Mouse (Mus musculus) thymus, postnatal 10 days (tissue): ENCODE results near the gene Atic.

Experiments
- DNase-seq, 2 experiments: peaks; one replicate each; pipeline ENCODE4 v3.0.0; 2021; ENCODE audit warnings: low spot score in 2 of 2

Atic gene

DNA sequence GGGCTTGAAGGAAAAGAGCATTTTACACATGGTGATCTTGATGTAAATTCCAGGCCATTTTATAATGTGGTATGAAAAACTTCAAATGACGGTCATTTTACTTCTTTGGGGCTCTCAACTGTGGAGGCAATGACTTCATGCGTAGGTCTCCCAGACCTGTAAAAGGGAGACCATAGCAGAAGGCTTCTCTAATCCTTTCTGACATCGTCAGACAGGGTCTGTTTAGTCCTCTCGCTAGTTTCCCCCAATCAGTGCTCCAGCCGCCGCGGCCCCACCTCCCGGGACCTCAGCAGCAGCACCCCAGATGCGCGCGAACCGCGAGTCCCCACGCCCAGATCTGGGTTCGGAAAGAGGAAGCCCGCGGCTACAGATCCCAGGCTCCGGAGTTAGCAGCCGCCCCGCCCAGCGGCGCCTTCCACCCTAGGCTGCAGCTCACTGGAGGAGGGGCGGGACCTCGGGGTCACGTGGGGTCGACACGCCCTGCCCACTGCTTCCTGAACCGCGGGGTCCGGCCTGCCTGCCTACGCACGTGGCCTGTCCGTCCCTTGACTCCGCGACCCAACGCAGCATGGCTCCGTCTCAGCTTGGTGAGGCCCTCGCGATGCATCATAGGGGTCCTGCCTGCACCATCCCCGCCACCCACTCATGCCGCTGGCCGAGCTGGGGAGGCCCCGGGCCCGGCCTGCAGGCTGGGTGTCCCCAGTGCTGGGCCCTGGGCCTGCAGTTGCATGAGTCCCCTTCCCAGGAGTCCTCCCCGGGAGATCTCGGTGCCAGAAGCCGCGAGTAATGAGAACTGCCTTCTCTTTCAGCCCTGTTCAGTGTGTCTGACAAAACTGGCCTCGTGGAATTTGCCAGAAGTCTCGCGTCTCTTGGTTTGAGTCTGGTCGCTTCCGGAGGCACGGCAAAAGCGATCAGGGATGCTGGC is at the start of gene Atic:
Gene Atic (plus strand): TSS at position 463 of the 925 bp plus-strand sequence.
- peak; percentile 83 to 84 for DNase-seq

DNA sequence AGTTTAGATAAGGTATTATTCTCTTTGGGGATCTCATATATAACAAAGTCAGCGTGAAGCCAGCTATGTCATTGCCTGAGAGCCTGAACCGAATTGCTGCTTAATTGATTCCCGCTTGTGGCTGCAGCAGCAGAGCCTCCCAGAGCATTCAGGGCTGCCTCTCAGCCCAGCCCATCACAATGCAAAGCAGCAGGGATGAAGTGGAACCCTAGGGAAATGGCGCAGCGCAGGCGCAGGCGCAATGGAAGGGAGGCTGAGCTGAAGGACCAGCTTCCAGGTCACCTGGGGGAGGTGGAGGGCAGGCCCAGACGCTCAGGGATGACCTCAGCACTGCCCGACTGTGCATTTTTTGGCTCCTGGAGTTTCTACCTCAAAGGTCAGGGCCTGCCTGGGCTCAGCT is 49.7 kb upstream of the Atic start:
- no peak for DNase-seq

DNA sequence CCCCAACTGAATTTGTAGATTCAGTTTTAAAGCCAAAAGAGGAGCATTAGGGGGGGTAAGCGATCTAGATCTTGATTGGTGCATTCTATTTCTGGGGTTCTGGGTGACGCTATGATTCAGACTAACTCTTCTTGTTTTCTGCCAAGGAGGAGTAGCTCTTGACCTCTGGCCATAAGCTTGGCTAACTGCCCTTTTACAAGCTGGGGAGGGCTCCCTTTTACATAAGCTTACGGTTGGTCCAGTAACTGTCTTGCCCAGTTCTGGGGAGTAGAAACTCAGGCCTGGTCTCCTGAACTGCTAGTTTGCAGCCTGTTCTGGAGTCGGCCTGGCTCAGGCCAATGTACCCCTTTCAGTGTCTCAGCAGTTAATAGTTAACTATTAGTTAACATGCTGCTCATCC is 41.9 kb upstream of the Atic start:
- DNase-seq: no peak

DNA sequence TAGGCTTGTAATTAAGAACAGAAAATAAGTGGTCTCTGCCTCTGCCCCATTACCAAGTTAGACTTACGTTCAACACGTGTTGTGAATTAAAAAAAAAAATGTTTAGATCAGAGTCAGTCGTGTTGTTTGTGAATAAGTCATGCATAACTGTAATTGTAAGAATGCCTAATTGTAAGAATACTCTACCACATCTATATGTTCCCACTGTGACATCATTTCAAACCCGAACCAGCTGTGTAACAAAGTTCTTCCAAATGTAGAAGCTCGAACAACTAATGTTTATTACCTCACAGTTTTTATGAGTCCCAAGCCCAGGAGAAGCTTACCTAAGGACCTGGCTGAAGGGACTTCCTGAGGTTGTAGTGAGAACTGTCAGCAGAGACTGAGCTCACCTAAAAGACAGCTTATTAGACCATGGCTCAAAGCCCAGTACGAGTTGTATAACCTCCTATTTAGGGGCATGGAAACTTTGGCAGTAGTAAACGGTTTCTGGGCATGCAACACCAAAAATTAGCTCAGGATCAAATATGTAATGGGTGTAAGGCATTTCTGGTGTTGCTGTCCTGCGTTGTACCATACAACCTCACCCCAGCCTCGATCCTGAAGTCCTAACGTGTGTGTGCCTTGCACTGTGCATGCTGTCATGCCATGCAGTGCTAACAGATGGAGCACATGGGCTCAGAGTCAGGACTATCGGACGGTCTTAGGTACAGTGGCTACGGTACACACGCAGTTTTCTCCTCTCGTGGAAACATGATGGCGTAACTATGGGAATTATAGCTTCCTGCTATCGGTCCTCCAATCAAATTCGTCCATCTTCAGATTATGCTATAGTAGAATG is 27.9 kb upstream of the Atic start:
- no peak for DNase-seq

DNA sequence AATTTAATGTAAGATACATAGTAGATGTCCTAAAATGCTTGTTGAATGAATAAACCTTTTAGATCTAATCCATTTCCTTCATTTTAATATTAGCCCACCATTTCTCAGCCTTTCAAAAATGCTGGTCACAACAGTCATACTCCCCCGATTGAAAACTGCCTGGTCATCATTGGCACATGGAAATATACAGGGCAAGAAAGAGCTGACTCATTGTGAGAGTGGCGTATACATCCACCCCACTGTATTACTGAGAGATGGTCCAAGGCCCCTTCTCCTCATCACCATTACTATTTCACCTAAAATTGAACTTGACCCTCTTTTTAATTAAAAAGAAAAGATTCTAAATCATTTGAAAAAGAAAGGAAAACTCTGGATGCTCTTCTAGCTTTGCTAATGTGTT is 26.2 kb upstream of the Atic start:
- DNase-seq: no peak

DNA sequence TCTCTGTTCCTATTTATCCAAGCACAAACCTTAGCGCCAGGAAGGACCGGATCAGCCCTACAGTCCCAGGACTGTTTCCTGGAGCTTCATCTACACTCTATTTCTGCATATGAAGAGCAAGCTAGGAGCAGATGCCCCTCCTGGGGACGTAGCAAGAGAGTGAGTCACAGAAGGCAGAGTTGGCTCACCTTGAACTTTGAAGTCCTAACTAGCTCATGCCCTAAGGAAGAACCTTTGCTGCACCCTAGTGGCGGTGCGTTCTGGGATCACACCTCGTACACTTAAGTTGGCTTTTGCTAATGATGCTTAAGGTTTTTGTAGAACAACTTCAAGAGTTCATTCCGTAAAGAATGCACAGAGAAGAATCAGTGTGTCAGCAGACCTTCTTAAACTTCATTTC is 25.3 kb upstream of the Atic start:
- peak; percentile 9 to 16 for DNase-seq

DNA sequence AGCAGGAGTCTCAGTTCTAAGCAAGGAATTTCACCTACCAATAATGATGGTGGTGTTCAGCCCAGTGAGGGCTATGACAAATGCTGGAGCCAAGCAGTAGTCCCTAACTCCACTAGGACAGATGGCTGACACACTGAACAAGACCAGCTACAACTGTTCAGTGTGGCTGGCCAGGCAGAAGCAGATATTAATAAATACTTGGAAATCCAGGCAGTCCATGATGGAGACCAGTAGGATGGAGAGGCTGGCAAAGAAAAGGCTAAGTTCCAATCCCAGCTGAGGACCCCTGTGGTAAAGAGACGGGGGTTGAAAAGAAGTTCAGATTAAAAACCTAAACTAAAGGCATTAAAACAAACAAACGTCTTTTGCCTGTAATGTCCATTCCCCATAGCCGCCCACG is 17.3 kb upstream of the Atic start:
- DNase-seq: no peak

DNA sequence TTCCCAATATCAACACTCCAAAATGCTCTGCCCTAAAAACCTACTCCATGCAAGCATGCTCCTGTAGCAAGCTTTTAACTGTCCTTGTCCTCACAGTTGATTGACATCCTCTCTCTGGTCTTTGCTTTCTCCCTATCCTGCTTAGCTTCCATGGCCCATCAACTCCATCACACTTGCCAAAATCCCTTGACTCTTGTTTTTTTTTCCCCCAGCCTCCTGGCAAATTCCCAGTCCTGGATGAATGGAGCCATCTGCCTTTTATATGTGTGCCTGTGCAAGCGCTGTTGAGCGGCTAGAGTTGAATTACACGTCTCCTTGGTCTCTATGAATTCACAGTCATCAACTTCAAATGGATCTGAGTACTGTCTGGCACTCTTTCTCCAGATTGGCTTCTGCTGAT is 16.5 kb upstream of the Atic start:
- DNase-seq: no peak

DNA sequence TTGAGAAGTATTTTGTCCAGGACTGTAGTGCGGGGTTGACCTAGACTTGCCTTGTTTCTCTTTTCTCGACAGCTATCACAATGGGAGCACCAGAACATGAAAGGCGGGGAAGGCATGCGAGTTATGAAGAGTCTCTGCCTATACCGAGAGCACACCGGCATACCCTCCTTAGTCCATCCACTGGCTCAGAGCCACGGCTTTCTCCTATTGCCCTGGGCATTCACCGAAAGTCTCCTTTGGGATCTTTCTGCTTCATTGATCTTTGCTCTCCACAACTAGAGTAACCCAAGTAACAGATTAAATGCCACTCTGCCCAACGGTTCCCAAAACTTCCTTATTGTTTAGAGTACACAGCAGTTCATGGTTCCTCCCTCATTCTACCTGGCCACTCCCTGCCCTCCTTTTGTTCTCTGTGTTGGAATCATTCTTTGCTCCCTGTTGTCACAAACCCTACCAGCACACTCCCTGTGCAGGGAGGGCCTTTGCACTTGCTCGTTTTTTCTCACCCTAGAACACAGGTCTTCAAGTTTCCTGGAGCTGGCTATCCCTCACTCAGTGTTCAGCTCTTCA is 6.2 kb upstream of the Atic start:
- DNase-seq: no peak

DNA sequence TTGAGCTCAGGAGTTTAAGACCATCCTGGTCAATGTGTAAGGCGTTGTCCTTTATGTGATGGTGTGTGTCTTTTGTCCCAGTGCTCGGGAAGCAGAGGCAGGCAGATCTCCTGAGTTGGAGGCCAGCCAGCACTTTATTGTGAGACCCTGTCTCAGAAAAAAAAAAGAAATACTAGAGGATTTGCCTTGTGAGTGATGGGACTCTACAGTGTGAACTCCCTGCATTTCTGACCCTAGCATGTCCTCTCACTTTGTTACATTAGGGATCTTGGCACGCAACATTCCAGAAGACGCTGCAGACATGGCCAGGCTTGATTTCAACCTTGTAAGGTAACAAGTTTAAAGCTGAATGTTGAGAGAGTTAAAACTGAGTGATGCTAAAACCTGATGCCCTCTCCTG is 3.7 kb downstream of the Atic start:
- no peak for DNase-seq

DNA sequence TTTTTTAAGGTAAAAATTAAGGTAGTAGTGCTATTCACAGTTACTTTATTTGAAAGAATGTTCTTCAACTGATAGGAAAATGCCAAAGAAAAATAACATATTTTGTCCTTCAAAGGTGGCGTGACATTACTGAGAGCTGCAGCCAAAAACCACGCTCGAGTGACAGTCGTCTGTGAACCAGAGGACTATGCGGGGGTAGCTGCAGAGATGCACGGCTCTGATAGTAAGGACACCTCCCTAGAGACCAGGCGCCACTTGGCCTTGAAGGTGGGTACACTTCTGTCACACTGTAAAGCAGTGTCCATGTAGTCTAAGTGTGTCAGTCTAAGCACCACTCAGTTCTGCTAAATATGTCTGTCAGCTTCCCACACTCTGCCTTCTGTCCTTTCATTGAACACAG is 7.3 kb downstream of the Atic start:
- no peak for DNase-seq

DNA sequence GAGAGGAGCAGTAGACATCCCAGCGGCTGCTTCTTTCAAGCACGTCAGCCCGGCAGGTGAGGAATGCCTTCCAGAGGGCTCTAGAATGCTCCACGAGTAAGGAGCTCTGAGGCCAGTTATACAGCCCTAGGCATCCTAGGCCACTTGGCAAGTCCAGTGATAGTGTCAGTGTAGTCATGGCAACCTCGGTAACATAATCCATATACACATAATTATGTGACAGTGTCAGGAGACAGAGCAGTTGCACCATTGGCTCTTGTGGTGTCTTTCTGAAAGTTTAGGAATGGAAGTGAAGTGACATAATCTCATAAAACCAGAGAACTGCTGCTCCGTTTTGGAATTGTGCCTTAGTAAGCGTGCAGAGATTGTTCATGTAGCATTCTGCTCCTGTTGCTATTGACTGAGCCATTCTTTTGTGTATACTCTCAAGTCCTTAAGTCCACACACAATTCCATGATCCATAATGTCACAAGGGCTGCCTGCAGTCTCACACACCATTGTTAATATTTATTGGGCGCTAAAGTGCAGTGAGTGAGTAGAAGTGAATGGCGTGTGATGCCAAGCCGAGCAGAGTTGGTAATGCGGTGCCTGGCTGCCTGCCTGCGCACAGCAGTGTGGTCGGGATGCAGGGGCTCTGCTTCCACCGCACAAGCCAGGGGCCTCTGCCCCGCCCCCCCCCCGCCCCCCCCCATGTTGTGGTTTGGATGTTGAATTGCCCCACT is 11.1 kb downstream of the Atic start:
- DNase-seq: no peak

DNA sequence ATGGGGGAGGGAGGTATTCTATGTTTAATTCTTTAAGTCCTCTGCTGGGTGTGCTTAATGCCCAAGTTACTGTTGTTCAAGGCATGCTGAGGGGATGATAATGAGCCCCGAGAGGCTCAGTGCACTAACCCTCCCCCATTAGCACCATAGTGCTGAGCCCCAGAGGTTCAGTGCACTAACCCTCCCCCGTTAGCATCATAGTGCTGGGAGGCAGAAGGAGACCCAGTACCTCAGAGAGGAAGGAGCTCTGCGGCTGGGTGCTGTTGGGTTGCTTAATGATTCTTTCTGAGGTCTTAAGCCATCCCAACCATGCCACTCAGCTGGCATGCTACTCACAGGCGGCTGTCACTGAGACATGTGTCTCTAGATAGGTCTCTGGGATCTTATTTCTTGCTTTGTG is 13.2 kb downstream of the Atic start:
- no peak for DNase-seq

DNA sequence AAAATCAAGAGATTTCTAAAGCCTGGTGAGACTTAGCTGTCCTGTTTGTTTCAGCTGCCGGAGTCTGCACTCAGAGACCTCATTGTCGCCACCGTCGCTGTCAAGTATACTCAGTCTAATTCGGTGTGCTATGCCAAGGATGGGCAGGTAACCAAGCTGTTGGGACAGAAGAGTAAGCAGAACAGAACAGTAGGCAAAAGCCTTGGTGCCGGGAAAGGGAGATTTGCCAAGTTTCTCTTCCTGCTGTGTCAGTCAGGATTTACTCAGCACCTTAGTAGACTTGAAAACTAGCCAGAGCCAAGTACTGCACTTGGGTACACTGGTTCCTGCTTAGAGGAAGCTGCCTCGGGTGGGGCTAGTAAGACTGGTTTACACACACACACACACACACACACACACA is 19.0 kb downstream of the Atic start:
- DNase-seq: no peak

DNA sequence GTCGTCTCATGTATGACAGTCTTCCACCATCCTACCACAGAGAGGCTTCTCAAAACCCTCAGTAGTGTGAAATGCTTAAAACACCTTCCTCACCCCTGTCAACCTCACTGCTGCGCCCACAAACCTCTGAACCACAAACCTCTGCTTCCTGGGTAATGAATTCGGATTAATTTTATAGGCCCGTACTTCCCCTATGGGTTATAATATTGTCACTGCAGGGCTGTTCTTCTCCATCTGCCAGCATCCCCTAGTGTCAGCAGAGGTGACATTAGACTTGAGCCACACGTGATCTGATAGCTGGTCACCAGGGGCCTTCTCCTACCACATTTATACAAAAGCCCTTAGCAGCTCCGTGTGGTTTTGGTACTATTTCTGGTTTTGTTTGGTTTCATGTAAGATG is 19.9 kb downstream of the Atic start:
- DNase-seq: no peak

DNA sequence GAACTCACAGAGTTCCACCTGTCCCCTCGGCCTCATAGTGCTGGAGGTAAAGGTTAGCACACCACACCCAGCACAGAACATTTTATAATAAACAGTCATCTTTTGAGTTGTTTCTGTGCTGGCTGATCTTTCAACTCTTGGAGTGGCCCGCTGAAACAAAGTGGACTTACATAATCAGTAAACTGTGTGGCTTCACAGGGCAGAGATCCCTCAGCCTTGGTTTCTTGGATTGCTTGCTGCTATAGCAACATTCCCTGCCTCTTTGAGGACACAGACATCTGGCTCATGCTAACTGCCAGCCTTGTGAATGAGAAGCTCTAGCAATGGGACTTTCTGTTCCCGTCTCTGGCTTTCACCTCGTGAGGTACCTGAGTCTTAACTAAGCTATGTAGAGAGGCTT is 22.6 kb downstream of the Atic start:
- no peak for DNase-seq

DNA sequence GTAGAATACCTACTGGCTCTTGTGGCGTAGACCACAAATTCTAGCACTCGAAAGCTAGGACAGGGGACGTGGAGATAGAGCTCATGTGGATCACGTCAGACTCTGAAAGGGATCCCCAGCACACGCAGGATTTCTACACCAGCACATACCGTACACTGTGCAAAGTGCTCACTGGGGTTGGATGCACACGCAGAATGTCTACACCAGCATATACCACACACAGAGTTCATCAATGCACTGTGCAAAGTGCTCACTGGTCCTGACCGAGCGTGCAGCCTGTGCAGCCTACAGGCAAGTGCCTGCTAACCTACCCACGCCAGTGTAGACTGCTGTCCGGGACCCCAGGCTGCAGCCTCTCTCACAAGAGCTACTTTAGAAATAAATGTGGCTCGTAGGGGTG is 23.5 kb downstream of the Atic start:
- no peak for DNase-seq

DNA sequence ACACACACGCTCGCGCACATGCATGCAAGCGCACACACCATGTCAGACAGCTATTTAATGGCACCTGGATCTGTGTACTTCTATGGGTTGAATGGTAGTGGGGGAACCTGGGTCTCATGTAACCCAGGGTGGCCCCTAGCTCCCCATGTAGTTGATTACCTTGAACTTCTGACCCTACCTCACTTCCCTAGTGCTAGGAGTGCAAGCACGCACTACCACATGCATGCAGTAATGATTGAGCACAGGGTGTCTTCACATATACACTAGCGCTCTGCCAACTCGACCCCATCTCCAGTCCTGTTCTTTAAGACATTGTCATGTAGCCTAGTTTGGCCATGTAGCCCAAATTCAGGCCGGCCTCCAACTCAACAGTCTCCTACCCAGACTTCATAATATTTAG is 26.4 kb downstream of the Atic start:
- no peak for DNase-seq

DNA sequence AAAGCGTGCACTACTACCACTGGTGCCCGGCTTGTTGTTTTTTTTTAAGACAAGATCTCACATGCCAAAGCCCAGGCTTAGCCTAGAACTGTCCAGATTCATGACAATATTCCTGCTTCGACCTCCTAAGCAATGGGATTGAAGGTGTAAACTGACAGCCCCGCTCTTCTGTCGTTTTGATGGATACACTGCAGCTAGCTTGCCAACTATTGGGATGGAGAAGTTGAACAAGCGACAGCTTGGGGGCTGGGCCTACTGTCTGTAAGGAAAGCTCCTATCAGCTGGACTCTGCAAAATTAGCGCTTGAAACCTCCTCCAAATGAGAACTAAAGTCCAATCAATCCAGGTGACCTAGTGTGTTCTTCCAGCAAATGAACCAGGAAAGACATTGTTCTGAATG is 26.9 kb downstream of the Atic start:
- no peak for DNase-seq

DNA sequence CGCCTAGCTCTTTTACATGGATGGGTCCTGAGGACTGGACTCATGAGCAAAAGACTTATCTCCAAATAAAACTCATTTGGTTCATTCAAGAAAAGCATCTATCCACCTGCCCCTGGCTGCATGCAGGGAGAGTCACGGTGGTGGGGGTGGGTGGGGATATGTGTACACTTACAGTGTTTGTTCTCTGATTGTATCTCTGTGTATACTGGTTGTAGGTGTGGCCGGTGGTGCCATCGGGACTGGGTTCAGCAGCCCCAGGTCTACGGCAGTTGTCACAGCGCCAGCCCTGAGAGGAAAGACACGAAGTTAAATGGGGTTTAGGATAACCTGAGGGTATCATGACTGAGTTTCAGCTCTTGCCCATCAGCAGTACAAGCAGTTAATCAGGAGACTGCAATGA is 29.7 kb downstream of the Atic start:
- no peak for DNase-seq

DNA sequence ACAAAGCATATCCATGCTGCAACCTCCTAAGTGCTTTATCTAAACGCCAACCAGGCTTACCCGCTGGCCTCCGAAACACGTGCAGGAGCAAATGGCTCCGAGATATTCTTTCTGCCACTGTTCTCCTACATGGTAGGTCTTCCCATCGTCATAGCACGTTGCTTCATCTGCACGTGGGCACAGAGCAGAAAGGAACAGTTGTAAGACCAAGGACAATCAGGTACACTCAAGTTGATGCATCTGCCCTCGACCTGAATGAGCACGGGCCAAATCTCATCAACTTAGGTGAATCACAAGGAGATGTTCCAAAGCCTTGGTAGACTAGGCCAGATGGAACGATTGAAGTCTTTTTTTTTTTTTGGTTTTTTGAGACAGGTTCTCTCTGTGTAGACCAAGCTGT is 33.1 kb downstream of the Atic start:
- no peak for DNase-seq

DNA sequence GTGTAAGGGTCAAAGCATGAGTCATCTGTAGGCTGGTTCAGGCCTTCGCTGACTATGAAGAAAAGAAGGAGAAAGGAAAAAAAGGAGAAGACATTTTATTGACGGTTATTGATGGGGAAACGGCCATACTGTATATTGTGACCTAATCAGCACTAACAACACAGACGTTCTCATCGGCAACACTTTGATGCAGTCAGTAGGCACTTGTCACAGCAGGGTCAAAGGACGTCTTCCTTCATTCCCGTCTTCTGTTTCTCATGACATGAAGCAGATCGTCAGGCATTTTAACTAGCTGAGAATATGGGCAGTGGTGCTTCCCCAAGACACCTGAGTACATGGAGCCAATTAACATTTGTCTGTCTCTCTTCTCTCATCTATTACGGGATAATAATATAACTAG is 36.2 kb downstream of the Atic start:
- DNase-seq: no peak
